In the genomic region with DNA sequence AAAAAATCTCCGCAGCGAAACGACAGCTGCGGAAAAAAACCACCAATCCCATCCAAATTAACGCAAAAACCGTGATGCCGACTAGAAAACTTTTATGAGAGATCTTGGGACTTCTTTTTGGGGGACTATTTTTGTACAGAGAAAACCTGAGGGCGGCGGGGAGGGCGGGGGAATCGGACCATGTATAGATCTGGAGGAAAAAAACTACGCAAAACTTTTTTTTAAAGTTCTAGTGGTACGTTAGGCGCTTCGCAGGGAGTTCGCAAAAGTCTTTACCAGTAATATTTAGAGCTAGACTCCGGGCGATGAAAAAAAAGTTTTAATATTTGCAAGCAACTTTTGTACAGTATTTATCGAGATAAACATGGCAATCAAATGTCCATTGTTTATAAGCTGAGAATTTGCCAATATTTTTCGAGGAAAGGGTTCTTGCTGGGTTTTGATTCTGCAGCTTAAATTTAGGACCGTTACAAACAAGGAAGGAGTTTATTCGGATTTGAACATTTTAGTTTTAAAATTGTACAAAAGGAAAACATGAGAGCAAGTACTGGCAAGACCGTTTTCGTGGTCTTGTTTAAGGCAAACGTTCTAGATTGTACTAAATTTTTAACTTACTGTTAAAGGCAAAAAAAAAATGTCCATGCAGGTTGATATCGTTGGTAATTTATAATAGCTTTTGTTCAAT, we compare ENCODE assay signal across 11 mouse cellular contexts. TPM values are rescaled to one million over a fixed set of nuclear protein-coding genes. Genes with fewer than 3 reads are reported as not detected.
DNase-seq lines count a peak whose midpoint lies in the region; ATAC-seq and TF ChIP-seq lines count a peak whose summit lies in the region.
"Had no signal": no experiment of that assay in that cellular context is flagged by ENCODE, and none has a peak within 500 bp of the region (broad histone marks: within the 10 kb centered on the region; RNA-seq: fewer than 3 reads in every experiment).

No protein-coding gene starts in this region.

- no peaks in the 10 kb centered on the region for H3K9me3 ChIP-seq in forebrain, embryonic 10.5 days
- no peaks in the 10 kb centered on the region for H3K9me3 ChIP-seq in intestine, postnatal 0 days (ENCODE audit: control insufficient read depth)
- H3K9me3 ChIP-seq in liver, postnatal 0 days (ENCODE audit: low read length): no peaks in the 10 kb centered on the region

- no peak overlapping the region for H3K4me2 ChIP-seq in intestine, postnatal 0 days (replicated peaks; ENCODE audit: low read depth)
- H3K4me2 ChIP-seq in liver, postnatal 0 days (ENCODE audit: low read depth, low read length): no peak overlapping the region

- WGBS in forebrain, embryonic 10.5 days: under 1% methylated on average over 26 of the region's 26 CpGs
- 4% methylated on average over 26 of the region's 26 CpGs for WGBS in intestine, postnatal 0 days
- 4% methylated on average over 26 of the region's 26 CpGs for WGBS in liver, postnatal 0 days (ENCODE audit: insufficient replicate concordance)

- H3K4me3 ChIP-seq in layer of hippocampus, adult 2 months: peak overlapping the region; percentile 57
- H3K4me3 ChIP-seq in forebrain, embryonic 10.5 days: peak overlapping the region; percentile 79
- peak overlapping the region; percentile 40; the same call in 1 of the 2 replicates for H3K4me3 ChIP-seq in intestine, postnatal 0 days (ENCODE audit: low read depth, low read length)
- H3K4me3 ChIP-seq in liver, postnatal 0 days (ENCODE audit: low read depth, low read length): no peak overlapping the region

- TF ChIP-seq CTCF in layer of hippocampus, adult 2 months (conservative IDR thresholded peaks at IDR 0.05): no peak
- TF ChIP-seq CTCF in intestine, postnatal 0 days (IDR thresholded peaks at IDR 0.05; ENCODE audit: low read depth): no peak
- TF ChIP-seq CTCF in liver, postnatal 0 days (IDR thresholded peaks at IDR 0.05; ENCODE audit: low read depth): no peak

- H3K9ac ChIP-seq in intestine, postnatal 0 days (ENCODE audit: low read depth, low read length): no peak overlapping the region
- no peak overlapping the region for H3K9ac ChIP-seq in liver, postnatal 0 days (replicated peaks)

- H3K36me3 ChIP-seq in forebrain, embryonic 10.5 days (replicated peaks): peaks cover 28% of the 10 kb centered on the region
- H3K36me3 ChIP-seq in intestine, postnatal 0 days (ENCODE audit: control insufficient read depth, insufficient read depth): no peaks in the 10 kb centered on the region
- H3K36me3 ChIP-seq in liver, postnatal 0 days (replicated peaks; ENCODE audit: insufficient read depth, low read length): no peaks in the 10 kb centered on the region

- peak overlapping the region; percentile 76 for H3K27ac ChIP-seq in layer of hippocampus, adult 2 months
- H3K27ac ChIP-seq in forebrain, embryonic 10.5 days: peak overlapping the region; percentile 99
- H3K27ac ChIP-seq in intestine, postnatal 0 days (ENCODE audit: low read depth, low read length): no peak overlapping the region
- H3K27ac ChIP-seq in liver, postnatal 0 days (ENCODE audit: low read depth): no peak overlapping the region

- peaks cover 74% of the 10 kb centered on the region for H3K27me3 ChIP-seq in forebrain, embryonic 10.5 days (ENCODE audit: poor library complexity, severe bottlenecking)
- peaks cover 95% of the 10 kb centered on the region for H3K27me3 ChIP-seq in intestine, postnatal 0 days (replicated peaks; ENCODE audit: control insufficient read depth, insufficient read depth, low read length)
- peaks cover 94% of the 10 kb centered on the region for H3K27me3 ChIP-seq in liver, postnatal 0 days (ENCODE audit: insufficient read depth, low read length)

- ATAC-seq in intestine, postnatal 0 days: no peak
- no peak for ATAC-seq in liver, postnatal 0 days

- DNase-seq in layer of hippocampus, adult 2 months (ENCODE audit: low spot score in 2 of 2): no peak
- DNase-seq in layer of hippocampus, adult 11-12 months (ENCODE audit: low spot score): no peak
- no peak for DNase-seq in forebrain, embryonic 10.5 days (ENCODE audit: extremely low spot score, low spot score)
- peak; percentile 23 for DNase-seq in retina, postnatal 1 day
- DNase-seq in adrenal gland, adult (ENCODE audit: inconsistent age in 2 of 2, low spot score in 1 of 2): no peak
- no peak for DNase-seq in thymus, postnatal 36 days
- DNase-seq in liver, postnatal 0 days: no peak
- DNase-seq: adrenal gland, adult 2 months had no signal

- peaks cover 45% of the 10 kb centered on the region for H3K4me1 ChIP-seq in forebrain, embryonic 10.5 days
- H3K4me1 ChIP-seq in intestine, postnatal 0 days (replicated peaks; ENCODE audit: control insufficient read depth, insufficient read depth, low read length): no peaks in the 10 kb centered on the region
- peaks cover 7% of the 10 kb centered on the region; the same call in 1 of the 2 replicates for H3K4me1 ChIP-seq in liver, postnatal 0 days (ENCODE audit: insufficient read depth)

- no peak for TF ChIP-seq EP300 in liver, postnatal 0 days (IDR thresholded peaks at IDR 0.05; ENCODE audit: low read depth)

RNA-seq across cellular contexts. Expression of gene Sox2, which starts 1.4 kb away (rescaled TPM):
- total RNA-seq in layer of hippocampus, adult 2 months (2021): 10 to 100 TPM; 41.1 to 45.9 TPM
- polyA plus RNA-seq in forebrain, embryonic 10.5 days (2016; fragmentation: Nextera tagmentation; extraction: Ambion mirVana): 29.2 and 29.3 TPM in 2 replicates
- polyA plus RNA-seq in intestine, postnatal 0 days (2015; fragmentation: Nextera tagmentation; extraction: Ambion mirVana): 0.25 and 0.33 TPM in 2 replicates
- not detected in 2 replicates for polyA plus RNA-seq in liver, postnatal 0 days (2015; fragmentation: Nextera tagmentation; extraction: Ambion mirVana)
- total RNA-seq: common myeloid progenitor, adult 5-6 weeks had no signal
- polyA plus RNA-seq: heart, postnatal 0 days had no signal

Comparison
In these comparisons a context has a peak if more than half of its experiments do, and no peak if none do; other contexts are left out.
1. H3K27ac ChIP-seq: peak in layer of hippocampus, adult 2 months (single experiment) and forebrain, embryonic 10.5 days (single experiment); none in intestine, postnatal 0 days (single experiment) and liver, postnatal 0 days (single experiment).
2. RNA of gene Sox2, which starts 1.4 kb away (polyA plus RNA-seq): 29.2 to 29.3 TPM in forebrain, embryonic 10.5 days; 0.25 to 0.33 TPM in intestine, postnatal 0 days and not detected in liver, postnatal 0 days; every median in the first group is over 10 times any median in the second.